Mouse (Mus musculus): Measurements from ENCODE around the gene Kcnj1. TPM values are rescaled to one million over a fixed set of nuclear protein-coding genes. Genes with fewer than 3 reads are reported as not detected.

Kcnj1 gene
- polyA plus RNA-seq (2015; fragmentation: Nextera tagmentation; extraction: Ambion mirVana): not detected in 2 replicates

DNA sequence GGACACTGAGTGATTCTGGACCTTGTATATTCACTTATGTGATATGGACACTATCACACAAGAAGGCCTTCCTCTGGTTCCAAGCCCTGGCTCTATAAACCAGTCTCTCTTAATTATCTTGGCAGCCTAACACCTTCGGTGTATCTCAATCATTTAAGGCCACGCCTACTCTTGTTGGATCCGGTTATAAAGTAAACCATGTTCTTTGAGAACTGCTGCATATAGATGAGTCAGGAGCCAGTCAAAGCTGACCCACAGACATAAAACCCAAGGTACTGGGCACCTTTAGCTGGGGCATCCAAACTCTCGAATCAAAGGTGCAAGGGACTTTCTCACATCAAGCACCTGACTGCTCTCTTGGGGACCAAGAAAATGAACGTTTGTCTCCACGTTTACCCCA, at the start of gene Kcnj1:
TSS of gene Kcnj1 (plus strand) at position 292 of the 400 bp plus-strand sequence.
- ATAC-seq: no peak
- no peaks in the 10 kb centered on the region for H3K36me3 ChIP-seq (ENCODE audit: control insufficient read depth, insufficient read depth, low read length)
- WGBS: 79% methylated on average over 6 of the region's 6 CpGs
- no peak within 1 kb of the TSS for H3K4me2 ChIP-seq (ENCODE audit: low read depth, low read length)
- no peak within 1 kb of the TSS for H3K4me3 ChIP-seq (ENCODE audit: low read length)
- H3K4me1 ChIP-seq (ENCODE audit: control insufficient read depth, insufficient read depth, low read length): no peaks in the 10 kb centered on the region
- H3K9me3 ChIP-seq (ENCODE audit: control insufficient read depth, low read length): no peaks in the 10 kb centered on the region
- no peaks in the 10 kb centered on the region for H3K27me3 ChIP-seq (replicated peaks; ENCODE audit: control insufficient read depth, insufficient read depth, low read length)
- H3K9ac ChIP-seq (ENCODE audit: low read depth, low read length): no peak within 1 kb of the TSS
- no peak within 1 kb of the TSS for H3K27ac ChIP-seq (ENCODE audit: low read length)

DNA sequence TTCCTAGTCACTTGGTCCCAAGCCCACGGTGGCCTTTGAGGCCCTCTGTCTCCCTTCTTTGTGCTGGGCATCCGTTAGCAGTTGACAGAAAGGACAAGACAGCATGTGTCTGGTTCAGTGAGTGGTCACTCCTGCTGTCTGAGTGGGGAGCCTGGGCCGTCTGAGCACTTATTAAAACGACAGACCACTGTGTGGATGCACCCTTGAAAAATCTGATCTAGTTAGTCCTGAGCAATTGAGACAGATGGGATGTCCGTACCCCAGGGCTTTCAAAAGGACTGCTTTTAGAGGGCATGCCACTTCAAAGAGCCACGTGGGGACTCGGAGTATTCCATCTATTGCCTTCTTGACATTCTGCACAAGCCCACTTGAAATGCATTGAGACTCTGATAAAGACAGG, 48.7 kb upstream of the Kcnj1 start:
- H3K27ac ChIP-seq (ENCODE audit: low read length): no peak overlapping the region
- ATAC-seq: no peak
- H3K4me3 ChIP-seq (ENCODE audit: low read length): no peak overlapping the region
- peaks cover 8% of the 10 kb centered on the region; the same call in 1 of the 2 replicates for H3K4me1 ChIP-seq (ENCODE audit: control insufficient read depth, insufficient read depth, low read length)
- no peaks in the 10 kb centered on the region for H3K9me3 ChIP-seq (ENCODE audit: control insufficient read depth, low read length)
- no peaks in the 10 kb centered on the region for H3K36me3 ChIP-seq (ENCODE audit: control insufficient read depth, insufficient read depth, low read length)
- H3K9ac ChIP-seq (ENCODE audit: low read depth, low read length): no peak overlapping the region
- no peaks in the 10 kb centered on the region for H3K27me3 ChIP-seq (replicated peaks; ENCODE audit: control insufficient read depth, insufficient read depth, low read length)
- 65% methylated on average over 7 of the region's 7 CpGs for WGBS
- no peak overlapping the region for H3K4me2 ChIP-seq (ENCODE audit: low read depth, low read length)

DNA sequence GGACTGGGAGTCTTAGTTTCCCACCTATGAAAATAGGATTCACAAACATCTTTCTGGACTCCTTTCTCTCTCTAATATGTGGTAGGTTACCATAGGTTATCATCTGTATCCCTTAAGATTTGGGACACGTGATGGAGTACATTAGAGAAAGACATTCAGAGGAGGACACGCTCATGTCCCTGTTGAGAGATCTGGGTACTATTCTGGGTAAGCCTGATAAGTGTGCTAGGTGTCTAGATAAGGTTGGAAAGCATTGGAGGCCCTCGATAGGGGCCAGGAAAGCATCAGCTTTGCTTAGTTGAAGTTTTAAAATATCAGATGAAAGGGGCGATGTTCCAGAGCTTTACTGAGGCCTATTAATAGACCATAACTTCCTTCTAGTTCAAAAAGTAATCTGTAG, 43.5 kb upstream of the Kcnj1 start:
- 84% methylated on average over 4 of the region's 4 CpGs for WGBS
- ATAC-seq: no peak
- no peak overlapping the region for H3K9ac ChIP-seq (ENCODE audit: low read depth, low read length)
- H3K27me3 ChIP-seq (replicated peaks; ENCODE audit: control insufficient read depth, insufficient read depth, low read length): no peaks in the 10 kb centered on the region
- no peaks in the 10 kb centered on the region for H3K36me3 ChIP-seq (ENCODE audit: control insufficient read depth, insufficient read depth, low read length)
- no peaks in the 10 kb centered on the region for H3K9me3 ChIP-seq (ENCODE audit: control insufficient read depth, low read length)
- no peak overlapping the region for H3K27ac ChIP-seq (ENCODE audit: low read length)
- no peaks in the 10 kb centered on the region for H3K4me1 ChIP-seq (ENCODE audit: control insufficient read depth, insufficient read depth, low read length)
- no peak overlapping the region for H3K4me2 ChIP-seq (ENCODE audit: low read depth, low read length)
- H3K4me3 ChIP-seq (ENCODE audit: low read length): no peak overlapping the region

- 72% methylated on average over 5 of the region's 5 CpGs for WGBS
- no peak overlapping the region for H3K27ac ChIP-seq (ENCODE audit: low read length)
- no peaks in the 10 kb centered on the region for H3K27me3 ChIP-seq (replicated peaks; ENCODE audit: control insufficient read depth, insufficient read depth, low read length)
- no peaks in the 10 kb centered on the region for H3K4me1 ChIP-seq (ENCODE audit: control insufficient read depth, insufficient read depth, low read length)
- H3K36me3 ChIP-seq (ENCODE audit: control insufficient read depth, insufficient read depth, low read length): no peaks in the 10 kb centered on the region
- H3K4me3 ChIP-seq (ENCODE audit: low read length): no peak overlapping the region
- H3K9me3 ChIP-seq (ENCODE audit: control insufficient read depth, low read length): no peaks in the 10 kb centered on the region
- ATAC-seq: no peak
- H3K9ac ChIP-seq (ENCODE audit: low read depth, low read length): no peak overlapping the region
- H3K4me2 ChIP-seq (ENCODE audit: low read depth, low read length): no peak overlapping the region
These were observed 41.1 kb upstream of the Kcnj1 start for GRCm38 (mm10) chr9:32331162-32331561.

DNA sequence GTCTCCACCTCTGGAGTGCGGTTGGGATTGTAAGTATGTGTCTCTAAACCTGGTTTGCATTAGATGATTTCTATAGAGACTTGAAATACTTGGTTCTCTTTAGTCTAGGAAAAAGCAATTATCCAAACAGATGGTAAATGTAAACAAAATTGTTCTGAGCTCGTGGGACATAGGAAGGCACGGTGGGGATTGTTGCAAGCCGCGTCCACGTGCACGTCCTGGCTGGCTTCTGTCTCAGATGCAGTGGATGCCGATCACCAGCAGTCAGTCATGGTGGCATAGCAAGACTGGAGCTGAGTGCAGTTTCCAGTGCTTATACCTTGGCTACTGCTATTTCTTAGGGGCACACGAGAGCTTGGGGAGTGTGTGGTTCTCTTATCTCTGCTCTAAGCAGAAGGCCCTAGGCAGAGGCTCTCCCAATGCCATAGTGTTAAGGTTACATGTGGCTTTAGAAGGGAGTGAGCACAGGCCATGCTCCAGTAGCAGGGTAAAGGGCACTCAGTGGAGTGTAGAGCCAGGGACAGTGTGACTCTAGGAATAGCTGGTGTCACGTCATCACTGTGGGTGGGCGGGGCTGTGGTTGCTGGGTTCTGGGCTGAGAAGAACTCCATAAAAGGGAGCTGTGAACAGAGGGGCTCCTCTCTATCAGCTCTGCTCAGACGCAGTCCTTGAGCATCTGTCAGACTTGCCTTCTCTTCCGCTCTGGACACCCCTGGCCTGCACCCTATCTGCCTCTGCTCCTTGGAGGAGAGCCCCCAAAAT, 36.7 kb upstream of the Kcnj1 start:
- peak; percentile 69 for ATAC-seq
- no peaks in the 10 kb centered on the region for H3K27me3 ChIP-seq (replicated peaks; ENCODE audit: control insufficient read depth, insufficient read depth, low read length)

DNA sequence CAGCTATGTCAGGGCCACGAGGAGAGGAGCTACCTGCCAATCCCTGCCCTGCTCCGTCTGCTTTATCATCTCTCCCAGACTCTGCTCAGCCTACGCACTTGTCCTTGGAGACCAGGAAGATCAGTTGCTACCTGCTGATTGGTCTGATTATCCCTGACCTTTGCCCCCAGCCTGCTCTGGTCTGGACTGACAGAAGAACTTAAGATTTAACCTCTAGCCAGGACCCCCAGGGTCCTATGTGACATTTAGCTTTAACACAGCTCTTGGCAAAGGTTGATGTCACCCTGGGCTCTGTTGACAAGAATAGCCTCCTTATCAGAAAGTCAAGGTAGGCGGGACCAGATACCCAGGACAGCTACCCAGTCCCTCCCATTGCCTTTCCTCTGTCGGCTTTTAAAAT, 31.5 kb upstream of the Kcnj1 start:
- Histone ChIP-seq H3K9ac (ENCODE audit: low read depth, low read length) (no peak overlapping the region), H3K4me3 (ENCODE audit: low read length) (no peak overlapping the region), H3K9me3 (ENCODE audit: control insufficient read depth, low read length) (no peaks in the 10 kb centered on the region), H3K4me1 (ENCODE audit: control insufficient read depth, insufficient read depth, low read length) (peaks cover 5% of the 10 kb centered on the region), H3K27ac (ENCODE audit: low read length) (no peak overlapping the region), H3K36me3 (ENCODE audit: control insufficient read depth, insufficient read depth, low read length) (no peaks in the 10 kb centered on the region), H3K4me2 (ENCODE audit: low read depth, low read length) (no peak overlapping the region), H3K27me3 (replicated peaks; ENCODE audit: control insufficient read depth, insufficient read depth, low read length) (peaks cover 34% of the 10 kb centered on the region)
- peak; percentile 73 for ATAC-seq
- WGBS: 39% methylated on average over 5 of the region's 5 CpGs

More for the DNA sequence above, 36.7 kb upstream of the Kcnj1 start:
- Histone ChIP-seq H3K4me2 (ENCODE audit: low read depth, low read length) (no peak overlapping the region), H3K9ac (ENCODE audit: low read depth, low read length) (no peak overlapping the region), H3K4me1 (ENCODE audit: control insufficient read depth, insufficient read depth, low read length) (no peaks in the 10 kb centered on the region), H3K27ac (ENCODE audit: low read length) (no peak overlapping the region), H3K4me3 (ENCODE audit: low read length) (no peak overlapping the region), H3K36me3 (ENCODE audit: control insufficient read depth, insufficient read depth, low read length) (no peaks in the 10 kb centered on the region), H3K9me3 (ENCODE audit: control insufficient read depth, low read length) (no peaks in the 10 kb centered on the region)
- 60% methylated on average over 13 of the region's 13 CpGs for WGBS

DNA sequence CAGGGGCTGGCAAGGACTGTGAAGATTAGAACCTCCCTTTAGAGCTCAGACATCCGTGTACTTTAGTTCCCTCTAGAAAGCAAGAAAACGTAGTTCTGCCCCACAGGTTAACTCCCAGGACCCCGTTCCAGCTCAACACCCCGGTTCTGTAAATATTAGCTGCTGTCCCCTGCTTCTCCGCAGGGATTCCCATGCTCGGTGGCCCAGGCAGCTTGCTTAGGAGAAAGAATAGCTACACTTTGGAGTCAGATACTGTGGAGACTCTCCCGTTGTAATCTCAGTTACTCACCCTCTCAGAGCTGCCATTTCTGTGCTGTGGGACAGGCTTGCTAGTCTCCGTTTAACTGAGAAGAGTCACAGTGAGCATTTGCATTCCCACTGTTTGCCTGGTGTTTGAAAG, 29.4 kb upstream of the Kcnj1 start:
- Histone ChIP-seq H3K27me3 (replicated peaks; ENCODE audit: control insufficient read depth, insufficient read depth, low read length) (peaks cover 40% of the 10 kb centered on the region), H3K36me3 (ENCODE audit: control insufficient read depth, insufficient read depth, low read length) (no peaks in the 10 kb centered on the region), H3K9me3 (ENCODE audit: control insufficient read depth, low read length) (no peaks in the 10 kb centered on the region), H3K27ac (ENCODE audit: low read length) (no peak overlapping the region), H3K4me2 (ENCODE audit: low read depth, low read length) (no peak overlapping the region), H3K4me3 (ENCODE audit: low read length) (no peak overlapping the region), H3K9ac (ENCODE audit: low read depth, low read length) (no peak overlapping the region), H3K4me1 (ENCODE audit: control insufficient read depth, insufficient read depth, low read length) (peaks cover 5% of the 10 kb centered on the region)
- no peak for ATAC-seq
- 29% methylated on average over 8 of the region's 8 CpGs for WGBS

DNA sequence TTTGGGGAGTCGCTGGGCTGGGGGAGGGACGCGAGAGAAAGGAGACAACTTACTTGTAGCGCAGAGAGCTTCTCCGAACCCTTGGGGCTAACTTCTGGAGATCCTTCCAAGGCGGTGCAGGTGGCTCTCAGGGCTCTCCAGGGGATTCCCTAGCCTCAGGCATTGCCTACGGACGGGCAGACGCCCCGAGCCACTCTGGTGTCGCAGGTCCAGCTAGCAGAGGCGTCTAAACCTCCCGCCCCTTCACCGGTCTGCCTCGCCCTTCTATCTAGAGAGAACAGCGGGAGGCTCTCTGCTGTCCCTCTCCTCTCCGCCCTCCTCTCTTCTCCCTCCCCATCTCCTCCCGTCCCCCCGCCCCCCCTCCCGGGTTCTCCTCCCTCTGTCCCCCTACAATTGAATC, 28.2 kb upstream of the Kcnj1 start, which contains the start of gene Kcnj5:
TSS of gene Kcnj5 (minus strand) at position 300 of the 400 bp plus-strand sequence.
- H3K4me3 ChIP-seq (ENCODE audit: low read length): peak within 1 kb of the TSS; percentile 35
- peaks cover 5% of the 10 kb centered on the region for H3K4me1 ChIP-seq (ENCODE audit: control insufficient read depth, insufficient read depth, low read length)
- under 1% methylated on average over 19 of the region's 20 CpGs for WGBS
- H3K9me3 ChIP-seq (ENCODE audit: control insufficient read depth, low read length): no peaks in the 10 kb centered on the region
- peak within 1 kb of the TSS; percentile 35; the same call in 1 of the 2 replicates for H3K9ac ChIP-seq (ENCODE audit: low read depth, low read length)
- no peak within 1 kb of the TSS for H3K27ac ChIP-seq (ENCODE audit: low read length)
- no peaks in the 10 kb centered on the region for H3K36me3 ChIP-seq (ENCODE audit: control insufficient read depth, insufficient read depth, low read length)
- H3K27me3 ChIP-seq (replicated peaks; ENCODE audit: control insufficient read depth, insufficient read depth, low read length): peaks cover 40% of the 10 kb centered on the region
- H3K4me2 ChIP-seq (ENCODE audit: low read depth, low read length): peak within 1 kb of the TSS; percentile 53
- ATAC-seq: peak; percentile 54; the same call in 1 of the 2 replicates

- H3K9ac ChIP-seq (ENCODE audit: low read depth, low read length): peak overlapping the region; percentile 35; the same call in 1 of the 2 replicates
These were observed 27.8 kb upstream of the Kcnj1 start for GRCm38 (mm10) chr9:32344489-32344888.

More at GRCm38 (mm10) chr9:32344489-32344888, 27.8 kb upstream of the Kcnj1 start:
- H3K27ac ChIP-seq (ENCODE audit: low read length): no peak overlapping the region
- H3K36me3 ChIP-seq (ENCODE audit: control insufficient read depth, insufficient read depth, low read length): no peaks in the 10 kb centered on the region
- H3K4me3 ChIP-seq (ENCODE audit: low read length): peak overlapping the region; percentile 35
- peak overlapping the region; percentile 53 for H3K4me2 ChIP-seq (ENCODE audit: low read depth, low read length)
- peaks cover 5% of the 10 kb centered on the region for H3K4me1 ChIP-seq (ENCODE audit: control insufficient read depth, insufficient read depth, low read length)
- 6% methylated on average over 21 of the region's 21 CpGs for WGBS
- no peak for ATAC-seq
- peaks cover 40% of the 10 kb centered on the region for H3K27me3 ChIP-seq (replicated peaks; ENCODE audit: control insufficient read depth, insufficient read depth, low read length)
- H3K9me3 ChIP-seq (ENCODE audit: control insufficient read depth, low read length): no peaks in the 10 kb centered on the region

Data from intestine, embryonic 16.5 days (tissue).